Mouse (Mus musculus) bone marrow, adult 2 months (tissue): ENCODE measurements at regions not wholly inside any gene's neighbourhood (a gene's known extent, or its start where the extent isn't known, plus 50 kb on each side); places are given as distances from the start of the nearest gene placed in this dataset.

Source experiments
- H3K27ac ChIP-seq: fragments of 200-500 bp; 2 replicates; pipeline ENCODE4 v1.5.1; 2012; ENCODE audit warnings: low read depth, mild to moderate bottlenecking, control low read depth, inconsistent platforms, low read length; ENCODE audit not compliant: control insufficient read depth, poor library complexity, insufficient read depth
- H3K4me1 ChIP-seq: fragments of 200-500 bp; 2 replicates; pipeline ENCODE4 v1.6.1; 2011; ENCODE audit warnings: low read length; ENCODE audit not compliant: control insufficient read depth, insufficient read depth
- H3K4me3 ChIP-seq: fragments of 200-500 bp; replicated peaks from 2 replicates; pipeline ENCODE3; 2011; ENCODE audit warnings: mild to moderate bottlenecking, low read depth, low read length, control low read depth; ENCODE audit not compliant: control insufficient read depth
- CTCF ChIP-seq: fragments of 200-500 bp; IDR thresholded peaks from 2 replicates; pipeline ENCODE4 v1.5.1; 2011; ENCODE audit warnings: low read length, control low read depth; ENCODE audit not compliant: control insufficient read depth, insufficient read depth
- POLR2A ChIP-seq: fragments of 200-500 bp; IDR thresholded peaks from 2 replicates; pipeline ENCODE4 v1.6.1; 2011; ENCODE audit warnings: low read depth, mild to moderate bottlenecking, control low read depth, low read length, borderline replicate concordance; ENCODE audit not compliant: control insufficient read depth
- WGBS: fragments of 180-500 bp; shearing (Covaris S2); methylation state at CpG from one replicate; pipeline ENCODE4 v1.1.7; 2018; 5-methylcytosine and 5-hydroxymethylcytosine counted together

DNA sequence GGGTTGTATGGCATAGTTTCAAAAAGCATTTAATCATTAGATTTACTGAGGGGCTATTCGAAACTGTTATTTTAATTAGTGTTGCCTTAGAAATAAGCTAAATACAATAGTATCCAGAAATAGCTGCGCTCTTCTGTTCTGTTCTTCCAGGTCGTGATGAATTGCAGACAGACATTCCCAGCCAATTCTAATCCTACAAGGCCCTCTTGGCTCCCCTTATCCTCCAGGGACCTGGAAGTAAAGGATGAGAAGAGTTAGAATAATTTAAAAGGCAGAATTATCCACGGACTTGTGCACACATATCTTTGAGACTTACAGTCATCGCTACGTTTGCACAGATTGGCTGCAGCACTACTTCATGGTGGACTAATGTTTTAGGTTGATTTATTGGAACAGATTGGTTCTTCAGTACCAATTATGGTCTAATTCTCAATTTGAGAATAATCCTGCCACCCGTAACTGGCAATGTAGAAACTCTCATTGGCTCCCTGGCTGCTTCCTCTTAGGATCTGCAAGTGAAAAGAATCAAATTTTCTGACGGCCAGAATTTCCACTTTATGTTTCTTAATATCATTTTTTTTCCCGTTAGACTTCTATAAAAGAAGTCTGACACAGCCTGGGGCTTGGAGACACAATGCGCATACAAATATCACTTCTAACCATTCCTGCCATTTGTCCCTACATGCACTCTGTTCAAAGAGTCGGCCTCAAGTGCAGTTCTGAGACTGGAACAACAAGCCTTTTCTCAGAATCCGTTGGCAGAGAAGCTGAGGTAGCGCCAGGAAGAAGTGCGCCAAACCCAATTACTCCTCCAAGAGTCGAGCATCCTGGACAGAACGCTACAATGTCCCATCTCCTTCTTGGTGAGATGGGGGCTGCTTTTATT lies 225.4 kb downstream of the Dusp6 start:
- TF ChIP-seq POLR2A (no peak), CTCF (no peak)
- WGBS = 85% methylated on average over 16 of the region's 16 CpGs
- Histone ChIP-seq H3K27ac (no peak overlapping the region), H3K4me1 (no peaks in the 10 kb centered on the region), H3K4me3 (no peak overlapping the region)

DNA sequence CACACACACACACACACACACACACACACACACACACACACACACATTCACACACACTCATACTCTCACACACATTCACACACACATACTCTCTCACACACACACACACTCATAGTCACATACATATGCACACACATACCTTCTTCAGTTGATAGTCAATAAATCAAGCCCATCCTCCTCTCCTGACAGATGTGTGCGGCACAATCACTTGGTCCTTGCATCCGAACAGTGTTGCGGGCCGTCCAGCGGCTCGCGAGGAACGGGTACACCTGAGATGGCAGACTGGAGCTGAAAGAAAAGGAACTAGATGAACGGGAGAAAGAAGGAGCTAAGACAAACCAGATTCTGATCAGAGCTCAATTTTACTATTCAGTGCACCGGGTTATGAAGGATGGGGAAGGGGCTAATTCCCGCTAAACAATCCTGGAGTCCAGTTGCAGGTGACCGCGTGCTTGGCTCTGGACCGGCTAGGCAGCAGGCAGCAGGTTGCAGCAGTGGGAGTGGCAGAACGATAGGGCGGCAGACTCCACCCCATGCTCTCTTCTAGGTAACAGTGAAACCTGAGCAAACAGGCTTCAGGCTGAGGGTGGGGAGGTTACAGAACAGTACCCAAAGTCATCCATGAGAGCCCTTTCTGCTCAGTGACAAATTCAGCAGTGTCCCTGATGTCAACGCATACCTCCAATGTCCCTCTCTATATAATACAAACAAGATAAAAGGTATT lies 247.8 kb downstream of the Csl start:
- no peak overlapping the region for H3K4me3 ChIP-seq
- H3K27ac ChIP-seq = no peak overlapping the region
- TF ChIP-seq CTCF (no peak), POLR2A (no peak)
- no peaks in the 10 kb centered on the region for H3K4me1 ChIP-seq
- WGBS = 89% methylated on average over 17 of the region's 17 CpGs

DNA sequence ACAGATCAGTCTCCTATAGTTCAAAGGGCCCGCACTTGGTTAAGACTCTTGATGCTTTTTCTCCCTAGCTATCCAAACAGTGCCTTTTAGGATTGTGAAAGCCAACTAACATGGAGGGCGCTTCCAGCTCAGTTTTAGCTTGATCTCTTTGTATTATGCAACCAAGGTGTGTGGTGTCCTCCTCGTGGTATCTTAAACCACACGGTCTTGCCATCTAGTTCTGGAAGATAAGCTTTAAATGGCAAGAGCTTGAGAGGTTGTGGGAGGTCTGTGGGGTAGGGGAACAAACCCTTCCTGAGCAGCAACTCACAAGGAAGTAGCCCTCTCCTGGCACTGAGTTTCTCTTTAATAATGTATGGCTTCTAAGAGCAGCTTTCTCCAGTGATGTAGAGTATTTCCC lies 241.5 kb downstream of the Csl start:
- H3K27ac ChIP-seq = no peak overlapping the region
- 28% methylated on average over 4 of the region's 4 CpGs for WGBS
- H3K4me3 ChIP-seq = no peak overlapping the region
- no peak for TF ChIP-seq CTCF
- TF ChIP-seq POLR2A = no peak
- no peaks in the 10 kb centered on the region for H3K4me1 ChIP-seq

DNA sequence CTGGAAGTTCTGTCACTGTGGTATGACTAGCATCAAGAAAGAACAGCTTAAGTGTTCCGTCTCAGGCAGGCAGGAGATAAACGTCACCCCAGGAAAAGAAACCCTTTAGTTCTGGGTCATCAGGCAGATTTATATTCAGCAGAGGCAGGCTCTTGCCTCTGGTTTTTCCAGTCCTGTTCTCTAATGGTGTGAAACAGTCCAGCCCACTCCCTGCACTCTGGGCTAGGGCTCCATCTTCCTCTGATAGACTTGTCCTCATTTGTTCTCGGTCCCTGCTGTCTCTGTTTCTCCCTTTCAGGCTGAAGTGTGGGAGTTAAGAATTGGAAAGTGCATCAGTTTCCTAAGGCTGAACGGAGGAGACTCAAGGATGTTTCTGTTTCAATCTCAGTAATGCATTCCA lies 240.0 kb downstream of the Csl start:
- Histone ChIP-seq H3K4me3 (no peak overlapping the region), H3K4me1 (no peaks in the 10 kb centered on the region), H3K27ac (no peak overlapping the region)
- no peak for TF ChIP-seq CTCF
- TF ChIP-seq POLR2A = no peak
- 84% methylated on average over 4 of the region's 4 CpGs for WGBS

DNA sequence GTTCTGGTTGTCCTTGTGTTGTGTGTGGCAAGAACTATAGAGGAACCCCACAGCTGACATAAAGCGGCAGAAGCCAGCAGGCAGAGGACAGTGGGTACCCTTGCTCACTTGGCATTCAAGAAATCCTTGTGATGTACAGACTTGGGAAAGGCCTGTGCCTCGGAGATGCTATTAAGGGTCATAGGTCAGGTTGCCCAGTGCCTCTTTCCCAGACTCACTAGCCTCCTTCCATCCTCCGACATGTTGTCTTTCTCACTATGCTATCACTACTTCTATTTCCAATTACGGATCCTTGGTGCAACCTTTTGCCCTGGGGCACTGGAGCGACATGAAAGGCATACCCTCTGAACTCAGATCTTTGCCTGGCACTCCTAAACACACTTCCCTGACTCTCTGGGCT lies 235.6 kb downstream of the Csl start:
- WGBS = 90% methylated on average over 5 of the region's 5 CpGs
- Histone ChIP-seq H3K4me3 (no peak overlapping the region), H3K27ac (no peak overlapping the region), H3K4me1 (no peaks in the 10 kb centered on the region)
- TF ChIP-seq POLR2A = no peak
- TF ChIP-seq CTCF = no peak

DNA sequence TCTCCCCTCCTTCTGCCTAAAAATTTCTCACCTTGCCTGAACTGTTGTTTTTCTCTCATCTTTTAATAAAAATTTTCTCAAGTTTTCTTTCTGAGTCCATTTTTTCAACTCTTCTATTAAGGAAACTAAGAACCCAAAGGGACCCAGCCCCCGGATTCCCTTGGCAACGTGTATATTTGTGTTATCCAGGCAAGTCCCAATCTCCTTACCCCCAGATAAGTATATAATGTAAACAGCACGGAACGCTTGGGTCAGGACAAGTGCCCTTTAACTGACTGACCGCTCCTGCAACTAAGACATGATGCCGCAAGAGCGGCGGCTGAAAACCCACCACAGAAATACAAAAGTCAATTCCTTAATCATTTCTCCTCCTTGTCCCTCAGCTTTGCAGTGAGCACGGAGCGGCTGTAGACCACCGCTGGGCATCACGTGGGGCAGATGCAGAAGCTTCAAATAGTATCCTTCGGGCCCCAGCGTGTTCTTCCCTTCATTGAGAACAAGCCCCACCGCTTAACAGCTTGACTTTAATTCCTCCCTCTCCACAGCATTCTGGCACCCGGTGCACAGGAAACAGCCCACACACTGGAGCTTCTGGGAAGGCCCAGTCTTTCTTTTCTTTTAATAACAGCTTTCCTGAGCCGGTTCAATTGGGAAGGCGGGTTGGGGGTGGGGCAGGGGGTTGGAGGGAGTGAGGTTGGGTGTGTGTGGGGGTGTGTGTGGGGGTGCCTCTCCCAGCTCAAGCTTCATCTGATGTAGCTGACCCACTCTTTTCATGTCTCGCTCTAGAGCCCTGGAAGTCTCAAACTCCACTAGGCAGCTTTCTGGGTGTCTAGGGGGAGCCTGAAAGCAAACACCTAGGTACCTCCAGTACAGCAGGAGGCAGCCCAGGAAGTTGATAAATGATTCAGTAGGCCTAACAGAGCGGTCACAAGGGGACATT lies 234.9 kb downstream of the Csl start:
- H3K27ac ChIP-seq = no peak overlapping the region
- TF ChIP-seq CTCF (no peak), POLR2A (no peak)

DNA sequence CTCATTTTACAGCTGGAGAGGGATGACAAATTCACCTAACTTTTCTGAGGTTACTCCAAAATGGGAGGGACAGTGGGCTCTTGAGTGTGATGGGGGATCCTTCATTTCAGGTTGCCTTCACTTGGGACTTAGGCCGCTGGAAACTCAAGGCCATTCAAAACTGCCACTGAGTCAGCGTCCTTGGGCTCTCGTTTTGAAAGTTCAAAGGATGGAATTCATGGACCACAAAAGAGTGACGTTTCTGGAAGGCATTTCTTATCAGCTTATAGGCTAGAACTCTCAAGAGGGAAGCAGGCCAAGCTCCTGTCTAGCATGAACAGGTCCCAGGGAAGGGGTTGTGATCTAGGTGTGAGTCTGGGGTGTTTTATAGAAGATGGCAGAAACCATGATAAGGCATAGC lies 233.3 kb downstream of the Csl start:
- Histone ChIP-seq H3K4me1 (no peaks in the 10 kb centered on the region), H3K27ac (no peak overlapping the region), H3K4me3 (no peak overlapping the region)
- WGBS = 85% methylated on average over 4 of the region's 4 CpGs
- no peak for TF ChIP-seq CTCF
- no peak for TF ChIP-seq POLR2A

More for the DNA sequence above, 234.9 kb downstream of the Csl start:
- Histone ChIP-seq H3K4me1 (no peaks in the 10 kb centered on the region), H3K4me3 (no peak overlapping the region)
- WGBS = 67% methylated on average over 20 of the region's 20 CpGs

DNA sequence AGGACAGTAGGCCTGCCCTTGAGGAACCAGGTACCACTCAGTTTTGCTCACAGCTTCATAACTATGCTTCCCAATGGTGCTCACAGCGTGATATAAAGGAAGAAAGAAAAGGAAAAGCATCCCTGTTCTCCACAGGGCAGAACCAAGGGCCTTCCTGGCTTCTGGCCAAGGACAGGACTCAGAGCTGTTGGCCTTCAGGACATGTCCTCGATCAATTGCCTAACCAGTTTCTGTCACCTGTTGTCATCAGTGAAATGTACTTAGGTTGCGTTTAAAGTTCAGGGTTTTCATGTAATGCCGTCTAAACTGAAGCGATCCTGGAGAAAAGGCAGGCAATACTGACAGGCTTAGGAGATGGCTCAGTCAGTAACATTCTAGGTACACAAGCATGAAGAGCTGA lies 232.9 kb downstream of the Csl start:
- H3K27ac ChIP-seq = no peak overlapping the region
- TF ChIP-seq CTCF (no peak), POLR2A (no peak)
- no peak overlapping the region for H3K4me3 ChIP-seq
- 86% methylated on average over 5 of the region's 5 CpGs for WGBS
- no peaks in the 10 kb centered on the region for H3K4me1 ChIP-seq
